Mouse (Mus musculus) cerebellum, adult 9-10 months (tissue): ENCODE data around the gene Myo18a.
A peak's percentile ranks its signal among the peaks of the same experiment; 100 is the strongest.

Experiments
- DNase-seq: peaks from one replicate; pipeline ENCODE4 v3.0.0; 2022

Myo18a gene

DNA sequence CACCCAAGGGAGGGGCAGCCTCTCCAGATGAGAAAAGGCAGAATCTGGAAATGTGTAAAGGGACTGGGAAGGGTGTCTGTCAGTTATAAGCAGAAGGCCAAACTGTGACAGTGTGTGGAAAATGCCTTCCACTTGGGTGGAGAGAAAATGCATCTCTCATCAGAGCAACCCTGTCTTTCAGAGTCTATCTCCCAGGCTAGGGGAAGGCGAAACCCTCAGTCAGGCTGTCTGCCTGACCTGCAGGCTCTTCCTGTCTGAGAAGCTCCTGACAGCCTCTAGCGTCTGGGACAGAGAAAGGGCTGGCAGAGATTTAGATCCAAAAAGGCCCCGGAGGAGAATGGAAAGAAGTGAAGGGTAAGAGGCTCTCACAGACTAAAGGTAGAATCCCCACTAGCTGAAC lies 140.7 kb downstream of the Myo18a start:
- DNase-seq, result no peak

DNA sequence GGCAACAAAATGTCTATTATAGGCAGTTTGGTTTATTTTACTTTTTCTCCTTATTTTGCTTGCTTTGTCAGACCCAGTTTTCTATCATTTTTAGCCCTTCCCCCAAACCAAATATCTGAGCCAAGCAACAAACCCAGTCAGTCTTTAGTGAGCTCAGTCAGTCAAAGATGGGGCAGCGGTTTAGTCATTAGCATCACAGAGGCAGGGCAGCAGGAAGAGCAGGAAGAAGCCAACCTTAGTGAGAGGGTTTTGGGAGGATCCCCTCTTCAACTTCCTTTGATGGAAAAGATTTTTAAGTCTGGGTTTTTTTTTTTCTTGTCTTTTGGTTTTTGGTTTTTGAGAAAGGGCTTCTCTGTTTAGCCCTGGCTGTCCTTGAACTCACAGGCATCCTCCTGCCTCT lies 141.7 kb downstream of the Myo18a start:
- no peak for DNase-seq

DNA sequence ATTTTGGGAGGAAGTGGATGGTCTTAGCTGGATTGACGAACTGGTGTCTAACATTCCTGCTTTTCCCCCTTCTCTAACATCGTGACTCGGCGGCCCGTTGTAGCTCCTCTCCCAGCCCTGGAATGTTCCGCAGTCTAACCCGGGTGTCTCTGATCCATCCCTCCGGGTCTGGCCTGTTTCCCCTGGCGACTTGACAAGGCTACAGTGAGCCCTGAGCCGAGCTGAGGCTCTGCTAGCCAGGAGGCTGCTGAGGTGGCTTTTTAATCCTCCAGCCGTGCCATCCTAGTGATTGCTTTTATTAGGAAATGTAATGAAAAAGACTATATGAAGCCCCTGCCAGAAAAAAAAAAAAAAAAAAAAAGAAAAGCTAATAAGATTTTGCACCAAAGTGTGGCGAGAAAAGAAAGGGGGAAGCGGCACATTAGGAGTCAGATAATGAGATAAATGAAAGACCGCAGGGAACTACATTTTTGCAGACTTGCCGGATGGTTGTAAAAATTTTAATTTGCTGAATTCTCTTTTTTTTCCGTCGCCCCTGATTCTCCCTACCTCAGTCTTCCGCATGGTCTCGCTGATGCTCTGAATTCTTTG lies 143.1 kb downstream of the Myo18a start:
- peak; percentile 88 for DNase-seq

DNA sequence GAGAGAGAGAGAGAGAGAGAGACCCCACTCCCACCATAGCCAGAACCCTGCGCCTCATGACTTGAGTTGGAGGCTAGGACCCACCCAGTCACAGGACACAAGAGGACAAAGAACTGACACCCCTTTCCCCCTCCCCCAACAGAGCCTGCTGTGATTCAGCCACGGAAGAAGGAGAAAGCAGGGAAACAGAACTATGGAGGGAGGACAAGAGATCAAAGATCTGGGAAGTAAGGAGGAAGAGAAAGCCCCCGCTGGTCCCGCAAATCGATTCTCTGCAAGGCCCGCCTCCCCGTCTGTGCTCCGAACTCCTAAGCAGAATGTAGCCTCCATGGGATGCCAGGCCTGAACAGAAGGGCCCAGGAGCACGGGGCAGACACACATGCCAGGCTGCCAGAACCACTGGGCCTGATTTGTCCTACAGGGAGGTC lies 143.7 kb downstream of the Myo18a start:
- peak; percentile 87 for DNase-seq

DNA sequence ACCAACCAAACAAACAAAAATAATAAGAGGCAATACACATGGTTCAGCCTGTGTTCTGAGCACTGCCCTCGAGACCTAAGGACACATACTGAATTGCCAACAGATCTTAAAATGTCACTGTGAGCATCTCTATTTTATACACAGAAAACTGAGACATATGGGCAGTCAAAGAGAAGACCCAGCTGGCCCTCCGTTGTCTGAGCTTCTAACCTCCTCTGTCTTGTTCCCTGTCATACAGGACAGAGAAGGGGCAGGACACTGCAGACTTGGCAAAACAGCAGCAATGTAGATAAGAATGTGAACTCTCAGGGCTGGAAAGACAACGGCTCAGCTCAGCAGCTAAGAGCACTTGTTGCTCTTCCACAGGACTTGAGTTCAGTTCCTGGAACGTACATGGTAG lies 145.4 kb downstream of the Myo18a start:
- DNase-seq, result no peak

DNA sequence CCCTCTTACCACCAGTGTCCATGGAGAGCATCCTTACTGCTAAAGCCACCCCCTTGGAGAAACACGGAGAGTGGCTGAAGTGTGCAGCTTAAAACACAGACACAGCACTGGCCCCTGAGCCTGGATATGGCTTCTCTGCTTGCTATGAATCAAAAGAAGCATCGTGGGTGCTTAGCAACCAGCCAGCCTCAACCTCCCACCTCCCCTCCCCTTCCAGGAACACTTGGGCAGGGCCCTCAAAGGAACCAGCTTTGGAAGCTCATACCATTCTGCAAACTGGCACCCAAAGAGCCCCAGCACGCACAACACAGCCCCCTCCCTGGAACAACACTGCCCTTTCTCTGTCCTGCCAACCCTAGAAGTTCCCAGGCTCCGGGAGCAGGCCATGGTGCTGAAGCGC lies 146.3 kb downstream of the Myo18a start:
- no peak for DNase-seq

DNA sequence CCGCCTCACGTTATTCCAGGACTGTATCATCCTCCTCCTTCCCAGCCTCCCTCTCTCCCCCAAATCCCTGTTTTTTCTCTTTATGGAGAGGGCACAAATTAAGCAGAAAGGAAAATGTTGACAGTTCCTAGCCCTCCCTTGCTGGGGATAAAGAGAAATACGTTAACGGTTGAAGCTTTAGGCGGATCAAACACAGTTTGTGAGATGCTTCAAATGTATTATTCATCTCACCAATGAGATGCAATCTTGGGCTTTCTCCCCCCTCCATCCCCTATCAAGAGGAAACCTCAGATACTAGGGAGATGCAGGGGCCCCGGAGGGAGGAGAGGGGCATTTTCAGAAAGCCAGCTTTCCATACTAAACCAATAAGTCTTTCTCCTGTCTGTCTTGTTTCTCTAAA lies 146.7 kb downstream of the Myo18a start:
- no peak for DNase-seq

DNA sequence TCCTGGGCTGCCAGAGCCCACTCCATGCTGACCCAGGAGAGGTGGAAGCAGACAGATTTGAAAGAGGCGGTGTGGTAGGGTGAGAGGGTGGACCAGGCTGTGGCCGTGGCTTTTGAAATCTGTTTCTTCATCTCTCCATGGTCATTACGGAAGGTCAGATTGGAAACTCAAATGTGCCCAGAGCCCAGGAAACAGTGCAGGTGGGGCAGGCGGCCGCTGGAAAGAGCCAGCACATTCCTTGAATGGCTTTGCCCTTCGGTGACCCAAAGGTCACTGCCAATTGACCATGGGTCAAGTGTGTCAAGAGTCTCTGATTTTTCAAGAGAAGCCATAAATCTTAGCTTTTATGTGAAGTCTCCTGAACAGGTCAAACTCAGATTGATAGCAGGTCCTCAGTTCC lies 150.5 kb downstream of the Myo18a start:
- DNase-seq, result no peak

DNA sequence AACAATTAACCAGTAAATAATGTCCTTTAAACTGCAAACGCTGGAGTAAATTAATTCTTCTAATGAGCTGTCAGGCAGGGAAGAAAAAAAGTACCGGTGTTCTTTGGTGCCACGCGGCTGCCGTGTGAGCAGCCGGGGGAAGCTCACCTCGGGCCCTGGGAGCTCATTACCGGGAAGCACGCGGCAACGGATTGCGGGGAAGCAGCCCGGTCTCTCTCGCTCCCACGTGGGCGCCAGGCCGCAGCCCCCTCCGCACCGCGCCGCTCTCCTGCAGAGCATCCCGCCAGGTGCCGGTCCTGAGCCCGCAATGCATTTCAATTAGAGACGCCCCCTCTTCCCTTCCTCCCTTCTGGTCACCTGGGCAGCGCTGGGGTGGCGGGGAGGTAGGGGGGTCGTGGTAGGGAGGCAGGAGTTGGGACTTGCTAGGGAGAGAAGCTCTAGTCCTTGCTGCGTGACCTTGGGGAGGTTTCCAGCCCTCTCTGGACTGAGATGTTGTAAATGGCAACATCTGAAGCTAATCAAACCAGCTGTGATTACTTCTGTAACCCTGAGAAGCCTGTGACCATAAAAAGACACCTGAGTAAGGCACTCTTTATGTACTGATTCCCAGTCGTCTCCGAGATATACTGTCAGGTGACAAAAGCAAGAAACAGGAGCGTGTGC lies 151.7 kb downstream of the Myo18a start:
- DNase-seq, result no peak
